Mouse (Mus musculus): Measurements from ENCODE around the gene Slc35b1.

DNA sequence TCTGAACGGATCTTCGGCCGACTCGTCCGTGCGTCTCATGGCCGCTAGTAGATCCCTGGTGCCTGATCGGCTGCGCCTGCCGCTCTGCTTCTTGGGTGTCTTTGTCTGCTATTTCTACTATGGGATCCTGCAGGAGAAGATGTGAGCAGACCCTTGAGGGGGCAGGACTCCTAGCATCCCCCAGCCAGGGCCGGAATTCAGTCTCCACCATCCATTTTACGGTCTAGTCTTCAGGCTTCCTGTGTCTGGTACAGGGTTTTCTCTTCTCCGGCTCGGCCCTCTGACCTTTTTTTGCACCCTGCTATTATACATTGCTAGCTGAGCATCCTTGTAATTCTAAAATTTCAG is 455 bp downstream of the Slc35b1 start:
- TF ChIP-seq POLR2A (IDR thresholded peaks at IDR 0.05; ENCODE audit: low read depth, low read length) = no peak
- TF ChIP-seq ZNF384 (IDR thresholded peaks at IDR 0.05; ENCODE audit: low read depth, low read length) = no peak

Data from CH12.LX (cell line).